Mouse (Mus musculus): ENCODE measurements around the gene Gm49396. TPM values are rescaled to one million over a fixed set of nuclear protein-coding genes. Genes with fewer than 3 reads are reported as not detected.

Gm49396 gene
- 1 to 10 TPM; 3.5 to 6.7 TPM for total RNA-seq (2021)
- long read RNA-seq, experiment 1, partial matches to known transcripts, result 3 of 18 reads
- long read RNA-seq, experiment 1, other reads (novel, unspliced or antisense), result 12 of 18 reads
- long read RNA-seq, experiment 2, partial matches to known transcripts, result 0 of 2 reads
- long read RNA-seq, experiment 2, other reads (novel, unspliced or antisense), result 2 of 2 reads

DNA sequence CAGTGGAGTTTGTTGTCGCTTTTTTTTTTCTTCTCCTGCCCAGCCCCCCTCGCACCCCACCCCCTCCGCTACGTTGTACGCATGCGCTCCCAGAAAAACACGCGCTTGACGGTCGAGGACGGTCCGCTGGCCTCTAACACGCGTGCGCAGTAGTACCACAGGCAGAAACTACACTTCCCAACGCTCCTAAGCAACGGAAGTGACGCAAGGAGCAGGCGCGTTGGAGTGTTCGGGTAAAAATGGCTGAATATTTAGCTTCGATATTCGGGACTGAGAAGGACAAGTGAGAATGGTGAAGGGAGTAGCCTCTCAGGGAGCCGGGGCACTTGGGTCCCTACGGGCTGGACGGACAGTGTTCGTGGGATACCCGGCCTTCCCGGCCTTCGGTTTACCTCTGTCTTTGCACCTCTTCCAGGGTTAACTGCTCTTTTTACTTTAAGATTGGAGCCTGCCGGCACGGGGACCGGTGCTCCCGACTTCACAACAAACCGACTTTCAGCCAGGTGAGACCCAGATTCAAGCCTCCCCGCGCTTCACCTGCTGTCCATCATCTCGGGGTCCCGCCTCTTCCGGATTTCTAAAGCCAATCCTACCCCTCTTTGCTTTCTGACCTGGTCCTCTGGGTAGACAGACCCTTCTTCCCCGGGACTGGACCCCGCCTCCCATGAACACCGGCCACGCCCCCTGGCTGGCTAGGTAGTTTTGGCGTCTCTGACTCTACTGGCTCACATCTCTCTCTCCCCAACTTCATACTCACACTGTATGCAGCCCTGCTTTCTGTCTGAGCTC is at the start of gene Gm49396, which contains the start of the genes U2af1l4 and Psenen:
TSS of gene Gm49396 (plus strand) at position 228 of the 789 bp plus-strand sequence.
TSS of gene U2af1l4 (plus strand) at position 185 of the 789 bp plus-strand sequence.
TSS of gene Psenen (minus strand) at position 511 of the 789 bp plus-strand sequence.
- peak; percentile 95 to 97 for DNase-seq

DNA sequence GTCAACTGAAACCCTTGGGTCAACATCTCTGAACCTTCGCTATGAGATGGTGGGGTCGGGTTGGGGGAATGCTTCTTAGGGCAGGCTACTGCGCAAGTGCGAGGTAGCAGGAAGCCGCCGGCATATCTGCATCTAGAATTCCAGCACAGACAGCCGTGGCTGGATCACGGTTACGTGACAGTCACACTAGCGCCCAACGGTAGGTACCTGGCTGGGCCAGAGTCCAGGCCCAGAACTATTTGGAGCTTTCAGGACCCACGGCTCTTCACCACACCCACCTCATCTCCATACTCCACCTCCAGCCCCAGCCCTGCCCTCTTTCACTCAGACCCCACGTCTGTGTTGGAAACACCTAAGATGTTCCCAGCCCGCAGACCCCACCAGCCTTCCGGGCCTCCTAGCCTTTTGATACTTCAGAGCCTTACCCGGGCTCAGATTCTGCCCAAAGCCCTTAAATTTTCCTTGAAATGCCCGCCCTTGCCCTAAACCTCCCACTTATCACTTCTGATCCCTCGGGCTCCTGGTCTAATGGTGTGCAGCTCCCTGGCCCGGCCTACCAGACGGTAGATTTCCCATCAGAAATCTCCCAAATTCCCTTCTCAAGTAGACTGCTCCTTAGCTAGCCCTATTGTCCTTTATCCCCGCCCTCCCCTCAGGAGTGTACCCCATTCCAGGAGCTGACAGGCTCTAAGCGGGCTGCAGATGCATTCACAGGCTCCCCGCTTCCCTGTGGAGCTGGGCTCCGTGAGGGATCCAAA is 48.0 kb upstream of the Gm49396 start:
- no peak for DNase-seq

- no peak for DNase-seq
These were observed 44.8 kb upstream of the Gm49396 start for GRCm38 (mm10) chr7:30518325-30518724.

DNA sequence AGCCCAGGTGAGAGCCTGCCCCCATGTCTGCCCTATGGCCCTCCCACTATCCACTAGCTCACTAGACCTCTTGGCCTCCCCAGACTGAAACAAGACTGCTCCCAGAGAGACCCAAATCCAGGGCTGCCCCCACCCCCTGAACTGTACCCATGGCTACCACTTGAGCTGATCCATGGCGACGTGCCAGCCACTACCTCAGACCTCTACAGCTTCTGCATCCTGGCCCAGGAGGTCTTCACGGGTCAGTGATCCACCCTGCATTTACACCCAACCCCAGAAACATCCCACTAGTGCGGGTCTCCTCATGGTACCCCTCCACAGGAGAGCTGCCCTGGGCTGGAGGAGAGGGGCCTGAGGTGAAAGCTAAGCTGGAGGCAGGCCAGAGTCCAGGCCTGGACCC is 42.7 kb upstream of the Gm49396 start:
- DNase-seq, result no peak

GRCm38 (mm10) chr7:30520856-30521255 is 42.3 kb upstream of the Gm49396 start:
- no peak for DNase-seq

DNA sequence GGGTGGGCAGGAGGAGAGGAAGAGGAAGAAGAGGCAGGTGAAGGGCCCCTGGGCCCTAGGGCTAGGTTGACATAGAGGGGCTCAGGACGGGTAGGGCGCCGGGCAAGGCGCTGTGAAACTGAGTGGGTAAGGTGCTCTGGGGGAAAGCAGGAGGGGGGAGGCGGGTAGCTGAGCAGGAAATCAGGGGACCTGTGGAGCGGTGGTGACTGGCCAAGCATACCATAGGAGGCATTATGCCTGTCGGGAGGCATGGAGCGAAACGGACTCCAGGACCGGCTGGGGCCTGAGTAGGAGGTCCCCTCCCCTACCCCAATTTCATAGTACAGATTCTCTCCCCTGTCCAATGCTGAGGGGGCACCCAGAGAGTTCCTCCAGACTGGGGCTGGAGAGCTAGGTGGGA is 40.3 kb upstream of the Gm49396 start:
- DNase-seq, result no peak

DNA sequence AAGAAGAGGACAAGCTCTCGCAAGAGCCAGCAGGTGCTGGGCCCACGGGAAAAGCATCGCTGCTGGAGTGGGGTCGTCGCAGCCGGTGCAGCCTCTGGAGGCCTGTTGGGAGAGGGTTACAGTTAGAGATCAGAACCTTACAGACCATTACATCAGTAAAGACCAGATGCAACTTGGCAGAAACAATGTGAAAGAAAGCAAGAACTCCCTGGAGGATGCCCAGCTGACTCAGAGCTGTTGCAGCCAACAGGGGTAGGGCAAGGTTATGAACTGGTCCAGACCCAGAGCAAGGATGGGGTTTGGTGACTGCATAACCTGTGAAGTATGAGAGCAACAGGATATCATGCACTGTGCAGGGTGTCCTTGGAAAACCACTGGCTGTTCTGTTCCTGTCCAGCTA is 38.7 kb upstream of the Gm49396 start:
- peak; percentile 23 to 28 for DNase-seq

- DNase-seq, result no peak
These were observed 37.2 kb upstream of the Gm49396 start for GRCm38 (mm10) chr7:30525954-30526353.

DNA sequence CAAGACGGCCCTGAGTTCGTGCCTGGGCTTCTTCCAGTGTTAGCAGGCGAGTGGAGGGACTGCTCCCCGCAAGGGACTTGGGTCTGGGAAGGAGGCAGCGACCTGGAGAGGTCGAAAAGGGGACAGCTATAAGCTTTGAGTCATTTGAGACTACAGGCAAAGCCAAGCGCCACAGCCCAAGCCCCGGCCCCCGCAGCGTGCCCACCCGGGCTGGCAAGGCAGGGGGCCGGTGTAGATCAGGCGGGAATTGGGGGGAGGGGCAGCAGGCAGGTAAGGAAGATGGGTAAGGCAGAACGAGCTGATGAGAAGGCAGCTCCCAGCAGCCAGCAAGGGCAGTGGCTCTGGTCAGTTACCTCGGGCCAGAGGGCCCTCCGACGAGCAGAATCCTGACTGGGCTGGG is 36.7 kb upstream of the Gm49396 start:
- no peak for DNase-seq

DNA sequence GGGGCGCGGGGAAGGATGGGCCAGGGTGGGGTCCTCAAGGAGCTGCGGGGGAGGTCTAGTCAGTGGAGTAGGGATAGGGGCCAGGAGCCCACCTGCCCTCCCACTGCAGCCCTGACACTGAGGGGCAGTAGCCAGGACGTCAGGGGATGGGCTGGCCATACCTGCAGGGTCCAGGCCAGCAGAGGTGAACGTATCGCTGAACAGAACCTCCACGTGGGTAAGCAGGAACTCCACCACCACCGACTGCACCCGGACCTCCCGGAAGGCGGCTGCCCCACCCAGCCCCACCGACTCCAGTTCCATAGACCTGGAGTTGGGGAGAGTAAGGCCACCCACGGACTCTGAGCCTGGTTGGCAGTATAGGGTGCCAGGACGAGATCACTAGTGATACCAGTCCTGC is 36.2 kb upstream of the Gm49396 start:
- no peak for DNase-seq

DNA sequence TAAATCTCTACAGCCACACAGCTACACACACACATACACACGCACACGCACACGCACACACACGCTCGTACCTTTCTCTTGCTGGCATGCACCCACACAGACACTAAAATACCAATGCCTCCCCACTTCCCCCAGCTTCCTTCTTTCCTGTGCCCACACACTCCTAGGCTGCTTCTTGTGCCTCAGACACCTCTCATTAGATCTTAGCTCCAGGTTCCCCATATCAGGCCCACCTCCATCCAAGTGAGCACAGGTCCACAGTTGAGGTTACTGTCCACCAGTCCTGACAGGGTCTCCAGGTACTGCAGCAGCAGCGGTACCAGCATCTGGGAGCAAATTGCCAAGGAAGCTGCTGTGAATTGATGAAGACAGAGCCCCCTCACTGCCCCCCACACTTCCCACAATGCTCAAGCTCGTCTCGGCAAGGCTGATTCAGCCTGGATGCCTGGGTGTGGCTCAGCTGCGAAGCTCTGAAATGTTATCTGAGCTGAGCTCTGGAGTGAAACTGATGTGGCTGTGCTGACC is 31.8 kb upstream of the Gm49396 start:
- no peak for DNase-seq

GRCm38 (mm10) chr7:30532931-30533330 is 30.2 kb upstream of the Gm49396 start:
- peak in 1 of 2 experiments; percentile 33 for DNase-seq

GRCm38 (mm10) chr7:30533941-30534632 is 29.1 kb upstream of the Gm49396 start:
- no peak for DNase-seq

DNA sequence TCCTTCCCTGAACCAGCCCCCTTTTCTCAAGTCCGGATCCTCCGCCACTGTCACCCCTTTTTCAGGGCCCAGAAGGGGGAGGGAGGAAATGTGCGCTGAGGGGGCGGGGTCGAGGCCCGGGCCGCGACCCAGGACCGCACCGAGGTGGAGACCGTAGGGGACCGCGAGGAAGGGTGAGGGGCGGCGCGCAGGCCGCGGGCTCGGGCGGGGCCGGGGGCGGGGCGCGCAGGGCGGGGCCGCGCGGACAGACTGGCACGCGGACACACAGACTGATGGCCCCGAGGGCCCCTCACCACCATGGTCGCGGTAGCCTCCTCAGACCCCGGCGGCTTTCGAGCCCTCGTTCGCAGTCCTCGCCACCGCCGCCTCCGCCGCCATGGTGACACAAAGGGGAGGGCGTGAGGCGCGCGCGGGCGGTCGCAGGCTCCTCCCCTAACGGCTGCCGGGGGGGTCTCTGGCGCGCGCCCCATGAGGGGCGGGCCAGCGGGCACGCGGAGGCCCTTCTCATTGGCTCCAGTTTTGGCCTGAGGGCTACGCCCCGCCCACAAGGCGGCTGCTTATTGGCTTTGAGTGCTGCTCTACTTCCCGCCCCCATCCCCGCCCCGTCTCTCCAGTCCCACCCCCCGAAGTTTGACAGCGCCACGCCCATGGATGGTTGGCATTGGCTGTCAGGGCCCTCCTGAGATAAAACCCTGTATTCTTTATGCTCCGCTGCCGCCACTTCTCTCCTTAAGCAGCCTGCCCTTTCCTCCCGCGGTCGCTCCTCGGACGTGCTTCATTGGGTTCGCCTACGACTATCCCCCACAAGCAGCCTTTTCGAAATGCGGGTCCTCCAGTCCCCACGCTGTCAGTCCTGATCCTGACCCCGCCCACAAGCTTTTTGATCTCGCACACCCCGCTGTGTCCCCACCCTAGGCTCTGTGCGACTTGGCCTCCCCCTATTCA is 28.2 kb upstream of the Gm49396 start, which contains the start of gene Arhgap33:
TSS of gene Arhgap33 (minus strand) at position 428 of the 945 bp plus-strand sequence.
- DNase-seq, result peak; percentile 97 to 98

DNA sequence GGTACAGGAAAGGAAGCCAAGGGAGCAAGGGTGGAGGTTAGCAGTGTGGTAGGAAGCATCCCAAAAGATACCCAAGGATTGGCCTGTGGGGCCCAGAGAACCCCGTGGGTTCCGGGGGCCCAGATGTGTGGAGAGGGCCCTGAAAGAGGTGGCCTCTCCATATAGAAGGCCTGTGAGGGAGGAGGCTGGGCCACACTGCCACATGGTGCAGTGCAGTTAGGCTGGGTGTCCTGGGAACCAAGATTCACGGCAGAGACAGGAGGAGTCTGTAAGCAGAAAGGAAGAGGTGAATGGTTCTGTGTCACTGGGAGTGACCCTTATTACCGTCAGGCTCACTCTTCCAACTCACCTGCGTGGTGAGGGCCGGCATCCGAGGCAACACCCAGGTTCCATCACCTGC is 22.6 kb upstream of the Gm49396 start:
- no peak for DNase-seq

DNA sequence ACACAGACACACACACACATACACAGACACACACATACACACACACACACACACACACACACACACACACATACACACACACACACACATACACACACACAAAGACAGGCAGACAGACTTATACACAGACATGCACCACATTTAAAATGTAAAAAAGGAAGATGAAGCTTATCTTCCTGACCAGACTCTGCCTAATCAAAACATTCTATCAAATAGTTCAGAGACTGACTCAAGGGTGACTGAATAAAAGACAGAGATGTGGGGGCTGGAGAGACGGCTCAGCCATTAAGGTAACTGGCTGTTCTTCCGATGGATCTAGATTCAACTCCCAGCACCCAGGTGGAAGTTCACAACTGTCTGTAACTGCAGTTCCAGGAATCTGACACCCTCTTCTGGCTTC is 18.8 kb upstream of the Gm49396 start:
- DNase-seq, result no peak

GRCm38 (mm10) chr7:30549880-30550279 is 13.3 kb upstream of the Gm49396 start:
- no peak for DNase-seq

DNA sequence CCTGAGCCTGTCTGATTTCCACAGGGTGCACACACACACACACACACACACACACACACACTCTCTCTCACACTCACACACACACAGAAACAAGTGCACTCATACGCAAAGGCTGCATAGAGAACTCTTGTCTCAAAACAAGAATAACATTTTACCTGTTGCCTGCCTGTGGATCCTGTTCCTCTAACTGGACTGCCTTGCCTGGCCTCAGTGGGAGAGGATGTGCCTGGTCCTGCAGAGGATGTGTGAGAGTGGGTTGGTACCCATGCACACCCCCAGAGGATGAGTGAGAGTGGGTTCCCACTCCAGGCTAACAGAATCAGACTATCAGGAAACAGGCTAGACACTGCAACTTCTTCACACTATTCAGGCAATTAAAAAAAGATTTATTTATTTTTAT is 12.5 kb upstream of the Gm49396 start:
- DNase-seq, result no peak

GRCm38 (mm10) chr7:30551445-30552101 is 11.6 kb upstream of the Gm49396 start:
- no peak for DNase-seq
